Mouse (Mus musculus) layer of hippocampus, postnatal 25 days (tissue): ENCODE data around the gene Lmntd1. TPM values are rescaled to one million over a fixed set of nuclear protein-coding genes. Genes with fewer than 3 reads are reported as not detected.

ENCODE experiments used
- DNase-seq, 2 experiments: peaks; one replicate each; pipeline ENCODE4 v3.0.0; 2022; ENCODE audit warnings: mixed read lengths in 2 of 2, low spot score in 1 of 2; ENCODE audit errors: extremely low spot score in 1 of 2
- total RNA-seq, 2 experiments: library from RNA; stranded (reverse); gene quantifications; 2 replicates each; pipeline ENCODE4 v1.2.3; 2021

Lmntd1 gene
- total RNA-seq, 2 experiments from 2014 or later: 0.81 to 1.9 TPM

- DNase-seq: no peak
These were observed 291.9 kb downstream of the Lmntd1 start for GRCm38 (mm10) chr6:145322246-145322645.

- DNase-seq: no peak
These were observed 294.0 kb downstream of the Lmntd1 start for GRCm38 (mm10) chr6:145320156-145320555.

Other genes with a start within 250 kb of the Lmntd1 start
- gene Tuba3b, start 1.4 kb upstream of the Lmntd1 start, total RNA-seq: not detected
- gene Rassf8, start 132.4 kb upstream of the Lmntd1 start, total RNA-seq: 10 to 100 TPM; 21.7 to 23.4 TPM